Mouse (Mus musculus) cerebellum, adult 2 months (tissue): ENCODE measurements around the gene Car1.

Source experiments
- CTCF ChIP-seq: fragments of 200-500 bp; IDR thresholded peaks from 2 replicates; pipeline ENCODE4 v1.5.1; 2011; ENCODE audit warnings: low read depth, mild to moderate bottlenecking, control low read depth, low read length, moderate library complexity, borderline replicate concordance; ENCODE audit not compliant: insufficient read depth
- POLR2A ChIP-seq: fragments of 200-500 bp; IDR thresholded peaks from 2 replicates; pipeline ENCODE4 v1.6.1; 2011; ENCODE audit warnings: low read length, control low read depth, borderline replicate concordance; ENCODE audit not compliant: insufficient read depth

DNA sequence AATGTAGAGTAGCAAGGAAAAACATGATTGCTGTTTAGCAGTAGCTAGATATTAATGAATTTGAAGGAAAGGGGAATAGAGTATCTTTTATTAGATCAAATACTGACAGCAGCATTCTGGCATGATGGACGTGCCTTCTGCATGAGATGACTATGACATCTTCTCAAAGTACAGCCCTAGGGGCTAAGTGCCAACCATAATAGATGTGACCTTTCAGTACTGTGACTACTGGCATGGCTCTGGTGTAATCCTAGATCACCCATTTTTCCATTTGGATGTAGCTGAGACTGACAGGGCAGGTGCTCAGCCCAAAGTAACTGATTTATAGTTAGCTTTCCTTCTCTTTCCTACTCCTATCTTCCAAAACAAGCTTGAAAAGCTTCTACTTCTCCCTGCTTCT is 20.6 kb downstream of the Car1 start:
- TF ChIP-seq POLR2A, result no peak
- TF ChIP-seq CTCF, result no peak
